In the genomic region with DNA sequence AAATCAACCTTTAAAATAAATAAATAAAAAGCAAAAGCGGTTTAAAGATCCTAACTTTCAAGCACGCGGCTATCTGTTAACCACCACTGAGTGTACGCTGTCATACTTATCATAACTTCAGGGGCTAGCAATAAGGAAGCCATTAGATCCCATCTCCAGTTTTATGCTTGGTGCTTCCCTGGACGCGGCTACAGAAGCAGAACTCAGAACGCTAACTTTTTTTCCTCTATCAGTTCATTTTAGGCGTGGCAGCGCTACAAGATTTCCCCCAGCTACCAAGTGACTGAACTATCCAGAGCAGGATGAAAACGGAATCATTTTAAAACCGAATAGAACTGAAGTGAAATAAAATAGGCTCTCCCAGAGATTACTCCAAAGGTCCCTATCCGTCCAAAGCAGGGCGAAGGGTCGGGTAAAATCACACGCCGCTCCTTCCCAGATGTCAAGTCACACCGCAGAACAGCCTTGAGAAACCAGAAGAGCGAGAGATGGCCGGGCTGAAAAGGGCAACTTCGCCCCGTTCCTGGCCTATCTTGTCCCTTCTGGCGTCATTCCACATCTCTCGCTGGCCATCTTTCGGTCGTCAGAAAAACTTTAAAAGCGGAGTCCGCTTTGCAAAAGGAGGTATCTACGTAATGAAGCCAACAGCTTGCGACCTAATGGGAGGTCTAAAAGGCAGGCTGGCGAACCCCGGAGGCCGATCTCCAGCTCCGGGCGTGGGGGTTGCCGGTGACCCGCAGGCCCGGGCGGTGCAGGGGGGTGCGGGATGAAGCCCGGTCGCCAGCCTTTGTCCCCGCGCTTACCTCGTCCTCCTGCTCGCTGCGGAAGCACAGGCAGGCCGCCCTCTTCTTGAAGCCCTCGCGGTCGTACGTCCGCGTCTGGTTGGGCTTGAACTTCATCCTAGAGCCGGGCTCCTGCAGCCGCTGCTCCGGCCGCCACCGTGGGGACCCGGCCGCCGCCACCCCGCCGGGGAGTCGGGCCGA, we compare ENCODE assay signal across 8 mouse cellular contexts. TPM values are rescaled to one million over a fixed set of nuclear protein-coding genes. Genes with fewer than 3 reads are reported as not detected.
DNase-seq lines count a peak whose midpoint lies in the region; ATAC-seq and TF ChIP-seq lines count a peak whose summit lies in the region.

No protein-coding gene starts in this region.

- no peaks in the 10 kb centered on the region for H3K36me3 ChIP-seq in heart, postnatal 0 days (replicated peaks; ENCODE audit: control insufficient read depth, insufficient read depth, low read length)
- H3K36me3 ChIP-seq in limb, embryonic 10.5 days, result peaks cover 21% of the 10 kb centered on the region

- no peaks in the 10 kb centered on the region for H3K9me3 ChIP-seq in heart, postnatal 0 days (replicated peaks; ENCODE audit: control insufficient read depth, low read length)
- no peaks in the 10 kb centered on the region for H3K9me3 ChIP-seq in limb, embryonic 10.5 days (replicated peaks)

- TF ChIP-seq EP300 in heart, postnatal 0 days (IDR thresholded peaks at IDR 0.05; ENCODE audit: low read depth), result no peak

- under 1% methylated on average over 62 of the region's 65 CpGs for WGBS in heart, postnatal 0 days
- WGBS in limb, embryonic 10.5 days, result under 1% methylated on average over 65 of the region's 65 CpGs

- peak overlapping the region; percentile 94 for H3K4me3 ChIP-seq in heart, postnatal 0 days (ENCODE audit: low read depth, low read length)
- peak overlapping the region; percentile 92 for H3K4me3 ChIP-seq in limb, embryonic 10.5 days

- TF ChIP-seq CTCF in heart, postnatal 0 days (IDR thresholded peaks at IDR 0.05; ENCODE audit: low read depth), result no peak

- no peaks in the 10 kb centered on the region for H3K27me3 ChIP-seq in heart, postnatal 0 days (ENCODE audit: control insufficient read depth, insufficient read depth, low read length)
- no peaks in the 10 kb centered on the region for H3K27me3 ChIP-seq in limb, embryonic 10.5 days (ENCODE audit: low read depth, poor library complexity, severe bottlenecking)

- H3K4me1 ChIP-seq in heart, postnatal 0 days (ENCODE audit: control insufficient read depth, insufficient read depth), result peaks cover 13% of the 10 kb centered on the region
- H3K4me1 ChIP-seq in limb, embryonic 10.5 days, result peaks cover 32% of the 10 kb centered on the region

- peak overlapping the region; percentile 73 for H3K4me2 ChIP-seq in heart, postnatal 0 days (ENCODE audit: low read depth, low read length)

- peak; percentile 76 for DNase-seq in MN1 (ENCODE audit: low spot score)
- DNase-seq in brain, adult 2 months (ENCODE audit: low read depth, low spot score), result peak; percentile 70
- peak; percentile 41 for DNase-seq in heart, postnatal 0 days (ENCODE audit: low spot score)
- peak; percentile 71 for DNase-seq in limb, embryonic 10.5 days (ENCODE audit: low spot score)
- peak; percentile 51 for DNase-seq in right cerebral cortex, postnatal 25 days
- DNase-seq in frontal cortex, postnatal 25 days (ENCODE audit: low spot score in 2 of 2), result no peak

- peak overlapping the region; percentile 94 for H3K27ac ChIP-seq in heart, postnatal 0 days (ENCODE audit: low read depth)
- peak overlapping the region; percentile 96 for H3K27ac ChIP-seq in limb, embryonic 10.5 days

- peak overlapping the region; percentile 94 for H3K9ac ChIP-seq in heart, postnatal 0 days (replicated peaks; ENCODE audit: low read depth, low read length)

- peak; percentile 44 for ATAC-seq in erythroblast, adult 5-6 weeks (replicated peaks; ENCODE audit: low FRiP score, poor library complexity, severe bottlenecking)
- ATAC-seq in heart, postnatal 0 days (ENCODE audit: insufficient read depth, low read depth), result peak; percentile 47
- peak; percentile 55 for ATAC-seq in megakaryocyte-erythroid progenitor cell, adult 5-6 weeks (replicated peaks; ENCODE audit: low FRiP score, low TSS enrichment, poor library complexity, severe bottlenecking)

RNA-seq across cellular contexts. Expression of gene Nudt4, which starts 0.8 kb away (rescaled TPM):
- total RNA-seq in erythroblast, adult 5-6 weeks (2015; ENCODE audit: low replicate concordance), result 103 and 137 TPM in 2 replicates
- 135 and 144 TPM in 2 replicates for total RNA-seq in erythroblast, adult 5-6 weeks (2017; ENCODE audit: low replicate concordance)
- 72.2 and 74.5 TPM in 2 replicates for total RNA-seq in heart, postnatal 0 days (2014; rRNA removed; ENCODE audit: low replicate concordance)
- polyA plus RNA-seq in heart, postnatal 0 days (2015; fragmentation: Nextera tagmentation; extraction: Ambion mirVana), result 70.0 and 81.3 TPM in 2 replicates
- 76.0 and 78.7 TPM in 2 replicates for polyA plus RNA-seq in limb, embryonic 10.5 days (2016; fragmentation: Nextera tagmentation; extraction: Ambion mirVana)
- total RNA-seq in megakaryocyte-erythroid progenitor cell, adult 5-6 weeks (2014; fragmentation: Nextera tagmentation), result 39.8 and 49.8 TPM in 2 replicates
- 49.0 and 77.4 TPM in 2 replicates for total RNA-seq in megakaryocyte-erythroid progenitor cell, adult 5-6 weeks (2017)

RNA-seq across cellular contexts. Expression of gene Ube2n, which starts 48.2 kb away (rescaled TPM):
- total RNA-seq in erythroblast, adult 5-6 weeks (2015; ENCODE audit: low replicate concordance), result 139 and 159 TPM in 2 replicates
- 19.4 and 23.5 TPM in 2 replicates for total RNA-seq in erythroblast, adult 5-6 weeks (2017; ENCODE audit: low replicate concordance)
- 158 and 242 TPM in 2 replicates for total RNA-seq in heart, postnatal 0 days (2014; rRNA removed; ENCODE audit: low replicate concordance)
- polyA plus RNA-seq in heart, postnatal 0 days (2015; fragmentation: Nextera tagmentation; extraction: Ambion mirVana), result 188 and 190 TPM in 2 replicates
- polyA plus RNA-seq in limb, embryonic 10.5 days (2016; fragmentation: Nextera tagmentation; extraction: Ambion mirVana), result 432 and 466 TPM in 2 replicates
- 238 and 277 TPM in 2 replicates for total RNA-seq in megakaryocyte-erythroid progenitor cell, adult 5-6 weeks (2014; fragmentation: Nextera tagmentation)
- 172 and 198 TPM in 2 replicates for total RNA-seq in megakaryocyte-erythroid progenitor cell, adult 5-6 weeks (2017)

Comparison
In these comparisons a context has a peak if more than half of its experiments do, and no peak if none do; other contexts are left out.
1. DNase-seq: peak in MN1 (single experiment), brain, adult 2 months (single experiment), heart, postnatal 0 days (single experiment), limb, embryonic 10.5 days (single experiment) and right cerebral cortex, postnatal 25 days (single experiment); none in frontal cortex, postnatal 25 days (0 of 2).
2. Peak in every context shown above with its lines, with median percentiles within 50 percentile points of each other: ATAC-seq.